Mouse (Mus musculus) bone marrow, adult 2 months (tissue): ENCODE data around the gene Spdye4a. TPM values are rescaled to one million over a fixed set of nuclear protein-coding genes. Genes with fewer than 3 reads are reported as not detected.
A peak's percentile ranks its signal among the peaks of the same experiment; 100 is the strongest.

Experiments
- H3K27ac ChIP-seq: fragments of 200-500 bp; 2 replicates; pipeline ENCODE4 v1.5.1; 2012; ENCODE audit warnings: low read depth, mild to moderate bottlenecking, control low read depth, inconsistent platforms, low read length; ENCODE audit not compliant: control insufficient read depth, poor library complexity, insufficient read depth
- H3K4me1 ChIP-seq: fragments of 200-500 bp; 2 replicates; pipeline ENCODE4 v1.6.1; 2011; ENCODE audit warnings: low read length; ENCODE audit not compliant: control insufficient read depth, insufficient read depth
- H3K4me3 ChIP-seq: fragments of 200-500 bp; replicated peaks from 2 replicates; pipeline ENCODE3; 2011; ENCODE audit warnings: mild to moderate bottlenecking, low read depth, low read length, control low read depth; ENCODE audit not compliant: control insufficient read depth
- CTCF ChIP-seq: fragments of 200-500 bp; IDR thresholded peaks from 2 replicates; pipeline ENCODE4 v1.5.1; 2011; ENCODE audit warnings: low read length, control low read depth; ENCODE audit not compliant: control insufficient read depth, insufficient read depth
- POLR2A ChIP-seq: fragments of 200-500 bp; IDR thresholded peaks from 2 replicates; pipeline ENCODE4 v1.6.1; 2011; ENCODE audit warnings: low read depth, mild to moderate bottlenecking, control low read depth, low read length, borderline replicate concordance; ENCODE audit not compliant: control insufficient read depth
- WGBS: fragments of 180-500 bp; shearing (Covaris S2); methylation state at CpG from one replicate; pipeline ENCODE4 v1.1.7; 2018; 5-methylcytosine and 5-hydroxymethylcytosine counted together
- polyA plus RNA-seq: library from polyadenylated mRNA; stranded (reverse); fragments of >200 nt; gene quantifications from 2 replicates; pipeline ENCODE4 v1.2.4, GENCODE M21; 2011; ENCODE audit warnings: low replicate concordance; ENCODE audit not compliant: missing spikeins, insufficient read depth, insufficient read length

The Spdye4a gene
- polyA plus RNA-seq = not detected in 2 replicates

DNA sequence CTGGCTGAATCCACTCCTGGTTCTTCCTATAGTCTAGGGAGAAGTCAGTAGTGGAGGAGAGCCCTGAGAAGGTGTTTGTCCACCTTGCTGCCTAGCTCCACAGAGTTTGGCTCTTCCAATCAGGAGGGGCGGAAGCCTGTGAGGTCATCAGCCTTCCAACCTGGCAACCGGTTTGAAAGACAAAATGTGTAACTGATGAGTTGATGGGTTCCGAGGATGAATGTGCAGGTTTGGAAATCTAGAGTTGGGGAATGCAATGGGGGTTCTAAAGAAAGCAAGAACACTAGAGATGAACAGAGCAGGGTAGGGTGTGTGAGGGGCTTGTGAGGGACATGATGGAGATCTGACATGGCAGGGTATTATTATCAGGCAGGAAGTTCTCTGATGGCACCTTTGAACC, at the start of gene Spdye4a:
TSS of gene Spdye4a (minus strand) at position 101 of the 400 bp plus-strand sequence.
- H3K4me3 ChIP-seq = no peak within 1 kb of the TSS
- TF ChIP-seq CTCF (no peak), POLR2A (no peak)
- 74% methylated on average over 3 of the region's 3 CpGs for WGBS
- H3K4me1 ChIP-seq = no peaks in the 10 kb centered on the region
- H3K27ac ChIP-seq = no peak within 1 kb of the TSS

DNA sequence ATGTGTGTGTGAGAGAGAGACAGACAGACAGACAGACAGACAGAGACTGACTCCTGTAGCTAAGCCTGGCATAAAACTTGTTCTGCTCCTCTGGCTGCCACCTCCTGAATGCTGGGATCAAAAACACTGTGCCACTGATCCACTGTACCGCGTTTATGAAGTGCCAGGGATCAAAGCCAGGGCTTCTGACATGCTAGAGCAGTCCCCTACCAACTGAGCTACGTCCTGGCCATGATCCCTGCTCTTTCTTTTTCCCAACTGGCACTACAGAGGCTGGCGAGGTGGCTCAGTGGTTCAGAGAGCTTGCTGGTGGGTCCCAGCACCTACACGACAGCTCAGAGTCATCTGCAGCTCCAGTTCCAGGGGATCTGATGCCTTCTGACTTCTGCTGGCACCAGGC, 49.1 kb upstream of the Spdye4a start:
- 71% methylated on average over 5 of the region's 5 CpGs for WGBS
- H3K4me1 ChIP-seq = no peaks in the 10 kb centered on the region; the same call in none of the 2 replicates
- H3K27ac ChIP-seq = no peak overlapping the region
- TF ChIP-seq POLR2A (no peak), CTCF (no peak)
- H3K4me3 ChIP-seq = no peak overlapping the region

DNA sequence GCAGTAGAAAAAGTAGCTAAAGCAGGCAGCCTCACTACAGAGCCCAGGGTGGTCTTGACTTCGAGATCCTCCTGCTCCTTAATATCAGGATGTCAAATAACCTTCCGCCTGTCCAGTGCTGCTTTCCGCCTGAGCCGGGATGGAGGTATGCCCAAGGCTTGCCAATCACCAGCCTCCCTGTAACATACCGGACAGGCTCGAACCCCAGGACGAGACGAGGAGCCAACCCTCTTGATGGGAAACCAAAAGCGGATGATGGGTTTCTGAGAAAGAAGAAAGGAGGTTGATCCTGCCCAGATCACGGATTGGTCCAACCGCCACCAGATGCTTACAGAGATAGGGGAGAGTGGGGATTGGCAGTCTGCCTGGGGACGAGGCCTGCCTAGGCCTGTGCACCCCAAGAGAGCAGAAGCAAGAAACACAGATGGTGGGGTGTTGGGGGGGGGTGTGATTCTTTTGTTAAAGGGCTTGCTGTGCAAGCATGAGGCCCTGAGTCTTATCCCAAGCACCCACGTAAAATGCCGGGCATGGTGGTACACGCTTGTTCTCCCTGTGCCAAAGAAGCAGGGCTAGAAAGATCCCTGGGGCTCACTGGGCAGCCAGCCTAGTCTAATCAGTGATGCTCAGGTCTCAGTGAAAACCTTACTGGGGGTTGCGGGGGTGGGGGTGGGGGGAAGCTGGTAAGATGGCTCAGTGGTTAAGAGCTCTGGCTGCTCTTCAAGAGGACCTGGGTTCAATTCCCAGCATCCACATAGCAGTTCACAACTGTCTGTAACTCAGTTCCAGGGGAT, 46.0 kb upstream of the Spdye4a start:
- no peak overlapping the region for H3K4me3 ChIP-seq
- H3K27ac ChIP-seq = peak overlapping the region; percentile 22
- peaks cover 1% of the 10 kb centered on the region for H3K4me1 ChIP-seq
- TF ChIP-seq POLR2A = no peak
- TF ChIP-seq CTCF = no peak
- WGBS = 28% methylated on average over 16 of the region's 16 CpGs

DNA sequence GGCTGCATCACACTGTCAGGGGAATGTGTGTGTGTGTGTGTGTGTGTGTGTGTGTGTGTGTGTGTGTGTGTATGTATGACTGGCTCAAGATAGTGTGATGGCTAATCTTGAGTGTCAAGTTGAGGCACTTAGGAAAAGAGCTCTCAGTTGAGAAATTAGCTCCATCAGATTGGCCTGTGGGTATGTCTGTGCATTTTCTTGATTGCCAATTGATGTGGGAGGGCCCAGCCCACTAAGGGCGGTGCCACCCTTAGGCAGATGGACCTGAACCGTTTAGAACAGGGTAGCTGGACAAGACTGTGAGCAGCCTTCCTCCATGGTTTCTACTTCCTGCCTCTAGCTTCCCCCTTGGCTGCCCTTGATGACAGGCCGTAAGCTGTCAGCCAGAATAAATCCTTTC, 45.4 kb upstream of the Spdye4a start:
- TF ChIP-seq POLR2A (no peak), CTCF (no peak)
- Histone ChIP-seq H3K4me1 (peaks cover 1% of the 10 kb centered on the region), H3K4me3 (no peak overlapping the region), H3K27ac (0 out of 2 replicates have a peak overlapping the region, but pooled peaks have one; percentile 22)
- 10% methylated on average over 3 of the region's 3 CpGs for WGBS

DNA sequence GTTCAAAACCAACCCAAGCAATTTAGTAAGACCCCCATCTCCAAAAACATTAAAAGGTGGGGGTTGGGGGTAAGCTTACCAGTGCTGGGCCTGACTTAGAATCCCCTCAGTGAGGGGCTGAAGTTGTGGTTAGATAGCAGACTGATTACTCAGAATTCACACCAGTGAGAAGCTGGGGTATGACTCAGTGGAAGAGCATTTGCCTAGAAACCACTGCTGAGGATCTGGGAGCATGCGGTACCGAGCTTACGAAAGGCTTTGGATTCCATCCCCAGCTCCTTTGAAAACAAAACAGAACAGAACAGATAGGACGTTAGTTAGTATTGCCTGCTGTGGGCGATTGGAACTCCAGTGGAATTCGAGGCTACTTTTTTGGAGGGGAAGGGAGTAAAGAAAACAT, 45.0 kb upstream of the Spdye4a start:
- TF ChIP-seq CTCF = no peak
- no peak for TF ChIP-seq POLR2A
- Histone ChIP-seq H3K4me1 (peaks cover 1% of the 10 kb centered on the region), H3K4me3 (no peak overlapping the region), H3K27ac (no peak overlapping the region)
- WGBS = 76% methylated on average over 6 of the region's 6 CpGs

DNA sequence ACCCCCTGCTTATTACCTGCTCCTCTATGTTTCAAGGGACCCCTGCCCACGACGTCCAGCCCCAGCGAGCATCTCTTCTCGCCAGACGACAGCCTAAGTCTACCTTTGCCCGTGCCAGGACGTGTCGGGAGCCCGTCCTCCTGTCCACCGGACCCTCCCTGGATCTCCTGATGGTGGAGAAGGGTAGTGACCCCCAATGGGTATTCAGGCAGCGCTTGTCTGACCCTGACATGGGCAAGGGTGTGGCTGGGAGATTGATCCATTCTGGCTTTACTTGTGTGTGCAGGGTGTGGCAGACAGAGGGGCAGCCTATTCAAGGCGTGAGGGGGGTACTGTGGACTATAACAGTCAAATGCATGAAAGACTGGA, 43.4 kb upstream of the Spdye4a start:
- Histone ChIP-seq H3K4me3 (peak overlapping the region; percentile 61), H3K4me1 (peaks cover 1% of the 10 kb centered on the region), H3K27ac (no peak overlapping the region)
- 5% methylated on average over 12 of the region's 12 CpGs for WGBS
- TF ChIP-seq POLR2A (no peak), CTCF (no peak)

DNA sequence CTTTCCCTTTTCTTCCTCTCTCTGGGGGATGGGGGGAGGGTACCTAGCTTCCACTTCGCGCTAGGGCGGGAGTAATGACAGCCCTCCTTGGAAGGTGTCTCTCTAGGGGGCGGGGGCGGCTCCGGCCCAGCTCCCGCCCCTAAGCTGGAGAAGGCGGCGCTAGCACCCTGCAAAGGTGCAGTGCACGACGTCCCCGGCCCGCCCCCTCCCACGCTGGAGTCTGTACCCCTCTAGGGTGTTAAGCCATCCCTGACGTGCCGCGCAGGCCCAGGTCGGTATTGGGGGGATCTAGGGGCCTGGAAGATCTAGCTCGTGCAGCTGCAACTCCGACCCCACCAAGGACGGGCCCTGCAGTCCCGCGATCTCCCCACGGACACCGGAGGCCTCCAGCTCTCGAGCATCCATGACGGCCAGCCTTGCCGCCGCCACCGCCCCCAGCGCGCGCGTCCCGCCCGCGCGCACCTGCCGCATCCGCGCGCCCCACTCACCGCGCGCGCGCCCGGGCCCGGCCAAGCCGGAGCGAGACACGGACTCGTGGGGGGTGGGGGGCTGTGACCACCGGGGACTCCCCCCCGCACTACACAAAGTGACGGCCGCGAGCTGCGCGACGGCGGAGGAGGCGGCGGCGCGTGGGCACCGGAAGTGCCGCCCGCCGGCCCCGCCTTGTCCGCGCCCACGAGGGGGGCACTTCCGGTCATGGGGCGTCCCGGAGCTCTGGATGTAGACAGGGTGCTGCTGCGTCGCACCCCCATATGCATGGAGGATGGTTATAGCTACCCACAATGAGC, 42.9 kb upstream of the Spdye4a start, which contains the start of gene Zfp316:
TSS of gene Zfp316 (minus strand) at position 660 of the 788 bp plus-strand sequence.
- peaks cover 1% of the 10 kb centered on the region for H3K4me1 ChIP-seq
- H3K4me3 ChIP-seq = peak within 1 kb of the TSS; percentile 61
- peak within 1 kb of the TSS; percentile 34; the same call in 1 of the 2 replicates for H3K27ac ChIP-seq
- WGBS = 2% methylated on average over 76 of the region's 79 CpGs
- TF ChIP-seq POLR2A = peak; percentile 51; the same call in 1 of the 2 replicates
- no peak for TF ChIP-seq CTCF

DNA sequence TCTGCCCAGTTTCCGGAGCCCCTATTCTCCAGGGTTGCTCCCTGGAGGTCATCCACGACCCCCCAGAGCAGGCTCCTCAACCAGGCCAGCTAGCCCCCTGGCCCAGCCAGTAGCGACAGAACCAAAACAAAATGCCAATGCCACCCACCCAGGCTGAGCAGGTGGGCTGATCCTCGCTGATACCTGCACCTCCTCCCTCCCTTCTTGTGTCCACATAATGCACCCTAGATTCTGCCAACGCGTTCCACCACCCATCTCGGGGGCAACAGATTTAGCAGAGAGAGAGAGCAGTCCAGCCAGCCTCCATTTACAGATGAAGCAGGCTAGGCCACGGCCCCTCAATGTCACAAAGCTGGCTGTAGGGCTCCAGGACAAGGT, 42.3 kb upstream of the Spdye4a start:
- Histone ChIP-seq H3K27ac (no peak overlapping the region), H3K4me3 (peak overlapping the region; percentile 61), H3K4me1 (peaks cover 1% of the 10 kb centered on the region)
- no peak for TF ChIP-seq CTCF
- TF ChIP-seq POLR2A = no peak
- WGBS = 39% methylated on average over 8 of the region's 8 CpGs
